Mouse (Mus musculus) testis, adult 2 months (tissue): Measurements from ENCODE around the gene Drg1. TPM values are rescaled to one million over a fixed set of nuclear protein-coding genes. Genes with fewer than 3 reads are reported as not detected.
"Not testable (repeated sequence)": the region's sequence is repeated elsewhere in the genome, so short reads cannot be mapped to it uniquely, and the experiment has no call there.

Experiments
- H3K27ac ChIP-seq: fragments of 200-500 bp; 2 replicates; pipeline ENCODE4 v1.5.1; 2012; ENCODE audit warnings: low read depth, low read length; ENCODE audit not compliant: control insufficient read depth, insufficient read depth
- H3K27me3 ChIP-seq: fragments of 200-500 bp; 2 replicates; pipeline ENCODE4 v1.6.1; 2012; ENCODE audit warnings: mild to moderate bottlenecking, low read length, moderate library complexity; ENCODE audit not compliant: control insufficient read depth, insufficient read depth
- H3K36me3 ChIP-seq: fragments of 200-500 bp; 2 replicates; pipeline ENCODE4 v1.6.1; 2012; ENCODE audit warnings: mild to moderate bottlenecking, low read length; ENCODE audit not compliant: control insufficient read depth, insufficient read depth
- H3K4me1 ChIP-seq: fragments of 200-500 bp; 2 replicates; pipeline ENCODE4 v1.6.1; 2012; ENCODE audit warnings: low read length; ENCODE audit not compliant: control insufficient read depth, insufficient read depth
- H3K4me3 ChIP-seq: fragments of 200-500 bp; 2 replicates; pipeline ENCODE4 v1.5.1; 2012; ENCODE audit warnings: low read depth, mild to moderate bottlenecking, low read length, moderate library complexity, mixed read lengths; ENCODE audit not compliant: control insufficient read depth
- polyA plus RNA-seq: library from polyadenylated mRNA; depleted of rRNA; stranded (reverse); fragments of >200 nt; gene quantifications from 2 replicates; pipeline ENCODE4 v1.2.3, GENCODE M21; 2012

Gene Drg1
- polyA plus RNA-seq, 1 experiment: 74.6 TPM

- H3K4me1 ChIP-seq, H3K27me3 ChIP-seq, H3K4me3 ChIP-seq, H3K36me3 ChIP-seq, H3K27ac ChIP-seq: not testable (repeated sequence)
These were observed 114.9 kb downstream of the Drg1 start for GRCm38 (mm10) chr11:3151358-3151757.

- H3K36me3 ChIP-seq, H3K27me3 ChIP-seq, H3K4me1 ChIP-seq, H3K4me3 ChIP-seq, H3K27ac ChIP-seq: not testable (repeated sequence)
These were observed 115.6 kb downstream of the Drg1 start for GRCm38 (mm10) chr11:3150677-3151003.

GRCm38 (mm10) chr11:3150003-3150676, 116.1 kb downstream of the Drg1 start:
- not testable (repeated sequence) for H3K36me3 ChIP-seq, H3K4me1 ChIP-seq, H3K27me3 ChIP-seq, H3K4me3 ChIP-seq, H3K27ac ChIP-seq

- H3K27ac ChIP-seq, H3K4me3 ChIP-seq, H3K36me3 ChIP-seq, H3K27me3 ChIP-seq, H3K4me1 ChIP-seq: not testable (repeated sequence)
These were observed 116.7 kb downstream of the Drg1 start for GRCm38 (mm10) chr11:3149471-3149870.

GRCm38 (mm10) chr11:3146806-3147205, 119.4 kb downstream of the Drg1 start:
- not testable (repeated sequence) for H3K4me1 ChIP-seq, H3K27me3 ChIP-seq, H3K4me3 ChIP-seq, H3K27ac ChIP-seq, H3K36me3 ChIP-seq

- H3K27me3 ChIP-seq, H3K4me3 ChIP-seq, H3K27ac ChIP-seq, H3K36me3 ChIP-seq, H3K4me1 ChIP-seq: not testable (repeated sequence)
These were observed 120.7 kb downstream of the Drg1 start for GRCm38 (mm10) chr11:3145359-3146165.

GRCm38 (mm10) chr11:3143984-3144383, 122.2 kb downstream of the Drg1 start:
- H3K27me3 ChIP-seq, H3K27ac ChIP-seq, H3K36me3 ChIP-seq, H3K4me3 ChIP-seq, H3K4me1 ChIP-seq: not testable (repeated sequence)

- H3K4me3 ChIP-seq, H3K27ac ChIP-seq, H3K27me3 ChIP-seq, H3K4me1 ChIP-seq, H3K36me3 ChIP-seq: not testable (repeated sequence)
These were observed 123.8 kb downstream of the Drg1 start for GRCm38 (mm10) chr11:3142413-3142812.

GRCm38 (mm10) chr11:3140967-3141535, 125.2 kb downstream of the Drg1 start:
- not testable (repeated sequence) for H3K4me3 ChIP-seq

GRCm38 (mm10) chr11:3138323-3138722, 127.9 kb downstream of the Drg1 start:
- H3K27me3 ChIP-seq, H3K36me3 ChIP-seq, H3K4me3 ChIP-seq, H3K27ac ChIP-seq, H3K4me1 ChIP-seq: not testable (repeated sequence)

More at GRCm38 (mm10) chr11:3140967-3141535, 125.2 kb downstream of the Drg1 start:
- not testable (repeated sequence) for H3K27ac ChIP-seq, H3K27me3 ChIP-seq, H3K4me1 ChIP-seq, H3K36me3 ChIP-seq
